Mouse (Mus musculus) embryonic facial prominence, embryonic 13.5 days (tissue): Measurements from ENCODE around the gene Prkaa2. TPM values are rescaled to one million over a fixed set of nuclear protein-coding genes. Genes with fewer than 3 reads are reported as not detected.

Source experiments
- ATAC-seq: fragments of 200-750 bp; cut with Nextera tagmentation; 2 replicates; pipeline ENCODE4 v1.8.0; 2017; ENCODE audit warnings: low read depth; ENCODE audit not compliant: insufficient number of reproducible peaks, insufficient read depth, low FRiP score, low TSS enrichment
- H3K27ac ChIP-seq: fragments of 300-500 bp; sonication (generic); 2 replicates; pipeline ENCODE4 v1.5.1; 2015; ENCODE audit warnings: moderate library complexity, mild to moderate bottlenecking, inconsistent platforms
- H3K27me3 ChIP-seq: fragments of 300-500 bp; sonication (generic); 2 replicates; pipeline ENCODE4 v1.6.1; 2015; ENCODE audit warnings: mild to moderate bottlenecking, inconsistent platforms
- H3K36me3 ChIP-seq: fragments of 300-500 bp; sonication (generic); 2 replicates; pipeline ENCODE4 v1.6.1; 2015; ENCODE audit warnings: mild to moderate bottlenecking, inconsistent platforms
- H3K4me1 ChIP-seq: fragments of 300-500 bp; sonication (generic); 2 replicates; pipeline ENCODE4 v1.6.1; 2015; ENCODE audit warnings: inconsistent platforms
- H3K4me2 ChIP-seq: fragments of 300-500 bp; sonication (generic); 2 replicates; pipeline ENCODE4 v1.6.1; 2015; ENCODE audit warnings: moderate library complexity, mild to moderate bottlenecking, inconsistent platforms
- H3K4me3 ChIP-seq: fragments of 300-500 bp; sonication (generic); 2 replicates; pipeline ENCODE4 v1.5.1; 2015; ENCODE audit warnings: mild to moderate bottlenecking, inconsistent platforms
- H3K9ac ChIP-seq: fragments of 300-500 bp; sonication (generic); 2 replicates; pipeline ENCODE4 v1.6.1; 2015; ENCODE audit warnings: mild to moderate bottlenecking, inconsistent platforms
- H3K9me3 ChIP-seq: fragments of 300-500 bp; sonication (generic); 2 replicates; pipeline ENCODE4 v1.6.1; 2016; ENCODE audit warnings: inconsistent platforms
- WGBS: fragments of 180-500 bp; shearing (Covaris S2); methylation state at CpG from one replicate; pipeline ENCODE4 v1.1.7; 2015; ENCODE audit warnings: mixed read lengths; 5-methylcytosine and 5-hydroxymethylcytosine counted together
- polyA plus RNA-seq: library from polyadenylated mRNA; unstranded; fragments of >200 nt; fragmentation: Nextera tagmentation; extraction: Ambion mirVana; gene quantifications from 2 replicates; pipeline ENCODE4 v1.2.1, GENCODE M21; 2015

Prkaa2 gene
- polyA plus RNA-seq, 1 experiment from 2014 or later: 1.5 TPM

DNA sequence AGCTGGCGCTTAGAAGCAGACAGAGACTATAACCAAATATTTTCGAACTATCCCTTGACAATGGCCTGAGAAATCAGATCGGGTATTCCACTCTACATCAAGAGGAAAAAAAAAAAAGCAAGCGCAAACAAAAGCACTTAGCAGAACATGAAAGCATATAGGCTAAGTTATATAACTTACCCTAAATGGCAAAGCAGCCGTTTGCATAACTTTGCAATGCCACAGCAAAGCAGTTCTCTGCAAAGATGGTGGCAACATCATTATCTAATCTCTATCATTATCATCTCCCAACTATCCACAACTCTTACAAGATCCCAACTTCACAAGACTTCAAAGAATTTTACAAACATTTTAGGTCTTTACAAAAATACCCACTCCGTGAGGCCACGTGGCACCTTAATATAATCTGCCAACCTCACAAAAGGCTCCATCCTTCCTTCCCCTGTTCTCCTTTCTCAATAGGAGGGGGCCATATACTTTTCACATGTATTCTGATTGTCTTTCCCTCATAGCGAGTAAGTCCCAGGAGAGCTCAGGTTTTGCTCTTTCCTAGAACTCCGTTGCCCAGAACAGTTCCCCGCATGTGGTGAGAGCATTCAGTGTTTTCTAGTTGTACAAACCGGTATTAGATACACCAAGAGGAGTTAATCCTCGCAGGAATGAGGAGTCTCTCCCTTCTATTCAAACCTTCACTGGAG lies 1.6 kb downstream of the Prkaa2 start:
- Histone ChIP-seq H3K9me3 (no peaks in the 10 kb centered on the region), H3K36me3 (no peaks in the 10 kb centered on the region), H3K9ac (no peak overlapping the region), H3K27ac (no peak overlapping the region), H3K4me2 (peak overlapping the region; percentile 92), H3K27me3 (peaks cover 32% of the 10 kb centered on the region), H3K4me1 (peaks cover 14% of the 10 kb centered on the region), H3K4me3 (0 out of 2 replicates have a peak overlapping the region, but pooled peaks have one; percentile 9)
- ATAC-seq: no peak
- 52% methylated on average over 12 of the region's 12 CpGs for WGBS

DNA sequence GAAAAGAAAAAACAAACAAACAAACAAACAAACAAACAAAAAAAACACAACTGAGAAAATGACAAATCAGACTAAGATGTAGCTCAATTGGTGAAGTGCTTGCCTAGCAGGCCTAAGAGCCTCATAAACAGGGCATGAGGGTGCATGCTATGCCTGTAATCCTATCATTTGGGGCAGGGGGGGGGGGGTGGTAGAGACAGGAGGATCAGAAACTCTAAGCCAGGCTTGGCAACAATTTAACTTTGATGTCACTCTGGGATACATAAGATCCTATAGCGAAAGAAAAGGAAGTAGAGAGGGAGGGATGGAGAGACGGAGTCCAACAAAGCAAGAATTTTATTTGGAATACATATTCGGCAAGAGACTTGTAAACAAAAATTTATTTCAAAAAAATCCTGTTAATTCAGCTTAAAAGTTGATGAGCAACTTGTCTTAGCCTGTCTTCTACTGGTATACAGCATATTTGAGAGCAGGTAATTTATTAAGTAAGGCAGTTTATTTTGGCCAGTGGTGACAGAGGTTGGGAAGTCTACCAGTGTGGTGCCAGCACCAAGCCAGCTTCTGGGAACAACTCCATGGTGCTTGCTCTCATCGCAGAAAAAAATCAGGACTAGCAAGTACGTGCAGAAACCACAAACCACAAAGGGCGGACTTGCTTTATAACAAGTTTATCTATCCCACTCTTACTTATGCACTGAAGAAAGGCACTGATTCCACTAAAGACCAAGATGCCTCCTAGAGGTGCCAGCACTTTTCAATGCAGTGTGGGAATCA lies 5.4 kb downstream of the Prkaa2 start:
- H3K9me3 ChIP-seq: no peaks in the 10 kb centered on the region
- H3K27me3 ChIP-seq: peaks cover 18% of the 10 kb centered on the region
- no peak overlapping the region for H3K4me3 ChIP-seq
- H3K36me3 ChIP-seq: no peaks in the 10 kb centered on the region
- 69% methylated on average over 6 of the region's 6 CpGs for WGBS
- H3K27ac ChIP-seq: no peak overlapping the region
- H3K9ac ChIP-seq: no peak overlapping the region
- H3K4me1 ChIP-seq: peaks cover 15% of the 10 kb centered on the region
- H3K4me2 ChIP-seq: no peak overlapping the region
- no peak for ATAC-seq

- Histone ChIP-seq H3K9ac (no peak overlapping the region), H3K27me3 (peaks cover under 1% of the 10 kb centered on the region; the same call in 1 of the 2 replicates), H3K9me3 (no peaks in the 10 kb centered on the region), H3K36me3 (no peaks in the 10 kb centered on the region), H3K4me2 (no peak overlapping the region), H3K27ac (peak overlapping the region; percentile 16; the same call in 1 of the 2 replicates), H3K4me3 (no peak overlapping the region), H3K4me1 (peaks cover 17% of the 10 kb centered on the region)
- ATAC-seq: no peak
- 78% methylated on average over 4 of the region's 4 CpGs for WGBS
Measured at GRCm38 (mm10) chr4:105101337-105101688, 8.4 kb downstream of the Prkaa2 start.

GRCm38 (mm10) chr4:105100508-105101336 lies 9.0 kb downstream of the Prkaa2 start:
- Histone ChIP-seq H3K4me2 (no peak overlapping the region), H3K9ac (no peak overlapping the region), H3K27me3 (peaks cover 3% of the 10 kb centered on the region; the same call in 1 of the 2 replicates), H3K9me3 (no peaks in the 10 kb centered on the region), H3K4me1 (peaks cover 17% of the 10 kb centered on the region), H3K36me3 (no peaks in the 10 kb centered on the region), H3K27ac (peak overlapping the region; percentile 16; the same call in 1 of the 2 replicates), H3K4me3 (no peak overlapping the region)
- ATAC-seq: no peak
- 29% methylated on average over 5 of the region's 5 CpGs for WGBS

DNA sequence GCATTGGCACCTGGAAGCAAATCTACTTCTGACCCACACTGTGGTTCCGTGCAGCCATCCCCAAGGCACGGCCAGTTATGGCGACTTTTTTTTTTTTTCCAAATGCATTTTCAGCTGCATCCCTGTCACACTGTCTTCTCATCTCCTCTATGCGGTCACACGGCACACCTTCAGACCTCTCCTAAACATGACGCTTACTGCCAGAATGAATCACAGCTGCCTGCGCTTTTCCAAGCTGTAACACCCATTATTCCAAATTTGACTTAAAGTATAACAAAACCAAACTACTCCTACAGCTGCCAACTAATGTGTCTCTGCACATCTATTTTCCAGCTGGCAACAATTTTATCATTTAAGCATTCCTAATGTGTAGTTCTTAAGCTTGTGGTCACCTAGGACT lies 11.0 kb downstream of the Prkaa2 start:
- Histone ChIP-seq H3K36me3 (no peaks in the 10 kb centered on the region), H3K27ac (no peak overlapping the region), H3K4me2 (no peak overlapping the region), H3K9ac (no peak overlapping the region), H3K27me3 (peaks cover 3% of the 10 kb centered on the region; the same call in 1 of the 2 replicates), H3K4me1 (peaks cover 17% of the 10 kb centered on the region), H3K9me3 (no peaks in the 10 kb centered on the region), H3K4me3 (no peak overlapping the region)
- WGBS: 70% methylated on average over 7 of the region's 7 CpGs
- no peak for ATAC-seq

GRCm38 (mm10) chr4:105098158-105098557 lies 11.5 kb downstream of the Prkaa2 start:
- 69% methylated on average over 8 of the region's 8 CpGs for WGBS

GRCm38 (mm10) chr4:105095316-105095715 lies 14.4 kb downstream of the Prkaa2 start:
- H3K27me3 ChIP-seq: peaks cover 3% of the 10 kb centered on the region; the same call in 1 of the 2 replicates
- no peak overlapping the region for H3K4me3 ChIP-seq
- no peak for ATAC-seq
- no peak overlapping the region for H3K27ac ChIP-seq
- no peaks in the 10 kb centered on the region for H3K36me3 ChIP-seq
- H3K9ac ChIP-seq: no peak overlapping the region
- no peaks in the 10 kb centered on the region for H3K9me3 ChIP-seq
- H3K4me2 ChIP-seq: no peak overlapping the region
- H3K4me1 ChIP-seq: peaks cover 12% of the 10 kb centered on the region; the same call in 1 of the 2 replicates
- WGBS: 78% methylated on average over 5 of the region's 5 CpGs

More at GRCm38 (mm10) chr4:105098158-105098557, 11.5 kb downstream of the Prkaa2 start:
- H3K27ac ChIP-seq: no peak overlapping the region
- H3K4me1 ChIP-seq: peaks cover 17% of the 10 kb centered on the region
- ATAC-seq: no peak
- no peaks in the 10 kb centered on the region for H3K9me3 ChIP-seq
- H3K9ac ChIP-seq: no peak overlapping the region
- no peaks in the 10 kb centered on the region for H3K36me3 ChIP-seq
- H3K27me3 ChIP-seq: peaks cover 3% of the 10 kb centered on the region; the same call in 1 of the 2 replicates
- no peak overlapping the region for H3K4me3 ChIP-seq
- no peak overlapping the region for H3K4me2 ChIP-seq

- H3K36me3 ChIP-seq: no peaks in the 10 kb centered on the region
- peaks cover 3% of the 10 kb centered on the region; the same call in 1 of the 2 replicates for H3K27me3 ChIP-seq
- H3K27ac ChIP-seq: no peak overlapping the region
- no peaks in the 10 kb centered on the region for H3K9me3 ChIP-seq
- H3K4me3 ChIP-seq: no peak overlapping the region
- 89% methylated on average over 1 of the region's 1 CpGs for WGBS
- peaks cover 6% of the 10 kb centered on the region; the same call in 1 of the 2 replicates for H3K4me1 ChIP-seq
- no peak for ATAC-seq
- no peak overlapping the region for H3K9ac ChIP-seq
- no peak overlapping the region for H3K4me2 ChIP-seq
Measured at GRCm38 (mm10) chr4:105093951-105094350, 15.7 kb downstream of the Prkaa2 start.

GRCm38 (mm10) chr4:105090417-105090816 lies 19.3 kb downstream of the Prkaa2 start:
- no peak overlapping the region for H3K4me2 ChIP-seq
- H3K27ac ChIP-seq: no peak overlapping the region
- H3K4me3 ChIP-seq: no peak overlapping the region
- no peaks in the 10 kb centered on the region for H3K4me1 ChIP-seq
- H3K9ac ChIP-seq: no peak overlapping the region
- no peak for ATAC-seq
- H3K9me3 ChIP-seq: no peaks in the 10 kb centered on the region
- H3K27me3 ChIP-seq: no peaks in the 10 kb centered on the region
- 75% methylated on average over 5 of the region's 5 CpGs for WGBS
- no peaks in the 10 kb centered on the region for H3K36me3 ChIP-seq

GRCm38 (mm10) chr4:105089386-105089785 lies 20.3 kb downstream of the Prkaa2 start:
- no peak for ATAC-seq
- H3K27me3 ChIP-seq: no peaks in the 10 kb centered on the region
- H3K36me3 ChIP-seq: no peaks in the 10 kb centered on the region
- 87% methylated on average over 7 of the region's 7 CpGs for WGBS
- H3K4me3 ChIP-seq: no peak overlapping the region
- no peaks in the 10 kb centered on the region for H3K9me3 ChIP-seq
- no peaks in the 10 kb centered on the region for H3K4me1 ChIP-seq
- no peak overlapping the region for H3K9ac ChIP-seq
- no peak overlapping the region for H3K4me2 ChIP-seq
- no peak overlapping the region for H3K27ac ChIP-seq

- Histone ChIP-seq H3K4me3 (no peak overlapping the region), H3K4me1 (no peaks in the 10 kb centered on the region), H3K27ac (no peak overlapping the region), H3K36me3 (no peaks in the 10 kb centered on the region), H3K27me3 (no peaks in the 10 kb centered on the region), H3K4me2 (no peak overlapping the region), H3K9ac (no peak overlapping the region), H3K9me3 (no peaks in the 10 kb centered on the region)
- 79% methylated on average over 2 of the region's 2 CpGs for WGBS
- ATAC-seq: no peak
Measured at GRCm38 (mm10) chr4:105088671-105089070, 21.0 kb downstream of the Prkaa2 start.
